Mouse (Mus musculus) CD8-positive naive resting alpha-beta T cell, adult 2 months (primary cell): ENCODE data around the gene Rnh1.

Experiments used
- DNase-seq, 2 experiments: peaks; one replicate each; pipeline ENCODE4 v3.0.0; 2022; ENCODE audit warnings: low read depth in 2 of 2, low spot score in 2 of 2

Gene Rnh1

GRCm38 (mm10) chr7:141117636-141118035 is 55.0 kb downstream of the Rnh1 start, which contains the start of gene Ano9:
Gene Ano9, minus strand, starts transcription at chr7:141117806.
- no peak for DNase-seq

- no peak for DNase-seq
Observed at GRCm38 (mm10) chr7:141115874-141116273, 56.8 kb downstream of the Rnh1 start.
